Mouse (Mus musculus) heart, embryonic 16.5 days (tissue): Measurements from ENCODE around the gene Gm20388. TPM values are rescaled to one million over a fixed set of nuclear protein-coding genes. Genes with fewer than 3 reads are reported as not detected.

Experiments used
- ATAC-seq: fragments of 200-750 bp; cut with Nextera tagmentation; replicated peaks from 2 replicates; pipeline ENCODE4 v1.8.0; 2017; ENCODE audit warnings: moderate number of reproducible peaks; ENCODE audit not compliant: insufficient read depth, low FRiP score; ENCODE audit errors: extremely low read depth
- H3K27ac ChIP-seq: fragments of 300-500 bp; sonication (generic); 2 replicates; pipeline ENCODE4 v1.5.1; 2014; ENCODE audit warnings: mild to moderate bottlenecking, low read length, control low read depth, moderate library complexity
- H3K27me3 ChIP-seq: fragments of 300-500 bp; sonication (generic); 2 replicates; pipeline ENCODE4 v1.6.1; 2014; ENCODE audit warnings: low read length, mixed read lengths; ENCODE audit not compliant: control insufficient read depth, insufficient read depth
- H3K36me3 ChIP-seq: fragments of 300-500 bp; sonication (generic); 2 replicates; pipeline ENCODE4 v1.6.1; 2014; ENCODE audit not compliant: control insufficient read depth, insufficient read depth
- H3K4me1 ChIP-seq: fragments of 300-500 bp; sonication (generic); 2 replicates; pipeline ENCODE4 v1.6.1; 2014; ENCODE audit warnings: low read length, mixed read lengths; ENCODE audit not compliant: control insufficient read depth, insufficient read depth
- H3K4me2 ChIP-seq: fragments of 300-500 bp; sonication (generic); 2 replicates; pipeline ENCODE4 v1.6.1; 2014; ENCODE audit warnings: low read depth, mild to moderate bottlenecking, control low read depth, low read length
- H3K4me3 ChIP-seq: fragments of 300-500 bp; sonication (generic); 2 replicates; pipeline ENCODE4 v1.5.1; 2014; ENCODE audit warnings: mild to moderate bottlenecking, control low read depth, low read length
- H3K9ac ChIP-seq: fragments of 300-500 bp; sonication (generic); 2 replicates; pipeline ENCODE4 v1.6.1; 2014; ENCODE audit warnings: low read length, control low read depth
- H3K9me3 ChIP-seq: fragments of 300-500 bp; sonication (generic); replicated peaks from 2 replicates; pipeline ENCODE4 v1.6.1; 2016; ENCODE audit warnings: low read length; ENCODE audit not compliant: control insufficient read depth
- WGBS: fragments of 180-500 bp; shearing (Covaris S2); extraction: QIAGEN DNeasy Blood & Tissue Kit; methylation state at CpG from one replicate; pipeline ENCODE4 v1.1.7; 2014; 5-methylcytosine and 5-hydroxymethylcytosine counted together
- polyA plus RNA-seq: library from polyadenylated mRNA; unstranded; fragments of >200 nt; fragmentation: Nextera tagmentation; extraction: Ambion mirVana; gene quantifications from 2 replicates; pipeline ENCODE4 v1.2.1, GENCODE M21; 2015

Gene Gm20388
- polyA plus RNA-seq, 1 experiment from 2014 or later, result 4.5 TPM

GRCm38 (mm10) chr8:122186363-122186974 lies 2275.8 kb downstream of the Gm20388 start:
- Histone ChIP-seq H3K4me3 (no peak overlapping the region), H3K27me3 (no peaks in the 10 kb centered on the region), H3K36me3 (no peaks in the 10 kb centered on the region), H3K4me2 (no peak overlapping the region), H3K9me3 (no peaks in the 10 kb centered on the region), H3K9ac (no peak overlapping the region), H3K27ac (no peak overlapping the region), H3K4me1 (peaks cover 15% of the 10 kb centered on the region)
- no peak for ATAC-seq
- 86% methylated on average over 19 of the region's 19 CpGs for WGBS

- Histone ChIP-seq H3K9ac (no peak overlapping the region), H3K36me3 (no peaks in the 10 kb centered on the region), H3K27me3 (no peaks in the 10 kb centered on the region), H3K27ac (no peak overlapping the region), H3K4me3 (no peak overlapping the region), H3K4me2 (no peak overlapping the region), H3K9me3 (no peaks in the 10 kb centered on the region), H3K4me1 (peaks cover 12% of the 10 kb centered on the region)
- 0 out of 2 replicates have a peak, but pooled peaks have one; percentile 15 for ATAC-seq
- WGBS, result 31% methylated on average over 4 of the region's 4 CpGs
Measured at GRCm38 (mm10) chr8:122187271-122187670, 2276.6 kb downstream of the Gm20388 start.

GRCm38 (mm10) chr8:122190349-122191053 lies 2279.9 kb downstream of the Gm20388 start:
- no peak; the same call in 1 of the 2 replicates for ATAC-seq
- H3K27me3 ChIP-seq, result no peaks in the 10 kb centered on the region
- no peaks in the 10 kb centered on the region for H3K36me3 ChIP-seq
- H3K4me3 ChIP-seq, result no peak overlapping the region
- no peak overlapping the region for H3K9ac ChIP-seq
- H3K4me2 ChIP-seq, result no peak overlapping the region
- H3K4me1 ChIP-seq, result peaks cover 8% of the 10 kb centered on the region
- H3K27ac ChIP-seq, result peak overlapping the region; percentile 21; the same call in 1 of the 2 replicates
- WGBS, result 52% methylated on average over 16 of the region's 16 CpGs
- H3K9me3 ChIP-seq, result no peaks in the 10 kb centered on the region

- no peak overlapping the region for H3K9ac ChIP-seq
- H3K36me3 ChIP-seq, result no peaks in the 10 kb centered on the region
- peak overlapping the region; percentile 21; the same call in 1 of the 2 replicates for H3K27ac ChIP-seq
- no peak overlapping the region for H3K4me3 ChIP-seq
- no peaks in the 10 kb centered on the region for H3K9me3 ChIP-seq
- 63% methylated on average over 8 of the region's 8 CpGs for WGBS
- no peaks in the 10 kb centered on the region for H3K27me3 ChIP-seq
- H3K4me1 ChIP-seq, result peaks cover 8% of the 10 kb centered on the region
- no peak for ATAC-seq
- H3K4me2 ChIP-seq, result no peak overlapping the region
Measured at GRCm38 (mm10) chr8:122191054-122191376, 2280.4 kb downstream of the Gm20388 start.

GRCm38 (mm10) chr8:122192771-122193170 lies 2282.1 kb downstream of the Gm20388 start:
- Histone ChIP-seq H3K27ac (no peak overlapping the region), H3K4me2 (no peak overlapping the region), H3K27me3 (no peaks in the 10 kb centered on the region), H3K36me3 (no peaks in the 10 kb centered on the region), H3K4me3 (no peak overlapping the region), H3K9ac (no peak overlapping the region), H3K4me1 (peaks cover 8% of the 10 kb centered on the region), H3K9me3 (no peaks in the 10 kb centered on the region)
- ATAC-seq, result no peak
- WGBS, result 68% methylated on average over 5 of the region's 5 CpGs

- Histone ChIP-seq H3K36me3 (no peaks in the 10 kb centered on the region), H3K4me1 (peaks cover 8% of the 10 kb centered on the region), H3K27ac (no peak overlapping the region), H3K9me3 (no peaks in the 10 kb centered on the region), H3K4me3 (no peak overlapping the region), H3K27me3 (no peaks in the 10 kb centered on the region), H3K4me2 (no peak overlapping the region), H3K9ac (no peak overlapping the region)
- WGBS, result 74% methylated on average over 11 of the region's 11 CpGs
- ATAC-seq, result no peak
Measured at GRCm38 (mm10) chr8:122193521-122193920, 2282.9 kb downstream of the Gm20388 start.

- 43% methylated on average over 8 of the region's 8 CpGs for WGBS
- peak; percentile 50; the same call in 1 of the 2 replicates for ATAC-seq
- H3K27ac ChIP-seq, result no peak overlapping the region
- H3K36me3 ChIP-seq, result no peaks in the 10 kb centered on the region
- H3K27me3 ChIP-seq, result no peaks in the 10 kb centered on the region
- H3K9me3 ChIP-seq, result no peaks in the 10 kb centered on the region
- H3K4me2 ChIP-seq, result no peak overlapping the region
- H3K4me3 ChIP-seq, result no peak overlapping the region
- peaks cover 8% of the 10 kb centered on the region for H3K4me1 ChIP-seq
- no peak overlapping the region for H3K9ac ChIP-seq
Measured at GRCm38 (mm10) chr8:122194396-122194795, 2283.8 kb downstream of the Gm20388 start.

- no peaks in the 10 kb centered on the region for H3K9me3 ChIP-seq
- WGBS, result 61% methylated on average over 5 of the region's 5 CpGs
- peaks cover 4% of the 10 kb centered on the region; the same call in 1 of the 2 replicates for H3K4me1 ChIP-seq
- H3K9ac ChIP-seq, result no peak overlapping the region
- H3K36me3 ChIP-seq, result no peaks in the 10 kb centered on the region
- no peak overlapping the region for H3K27ac ChIP-seq
- no peaks in the 10 kb centered on the region for H3K27me3 ChIP-seq
- ATAC-seq, result no peak
- no peak overlapping the region for H3K4me2 ChIP-seq
- H3K4me3 ChIP-seq, result no peak overlapping the region
Measured at GRCm38 (mm10) chr8:122197342-122197741, 2286.7 kb downstream of the Gm20388 start.

GRCm38 (mm10) chr8:122198378-122199025 lies 2287.9 kb downstream of the Gm20388 start:
- no peaks in the 10 kb centered on the region for H3K36me3 ChIP-seq
- H3K9ac ChIP-seq, result no peak overlapping the region
- H3K27me3 ChIP-seq, result no peaks in the 10 kb centered on the region
- 72% methylated on average over 12 of the region's 12 CpGs for WGBS
- H3K4me3 ChIP-seq, result no peak overlapping the region
- no peak overlapping the region for H3K27ac ChIP-seq
- no peaks in the 10 kb centered on the region for H3K9me3 ChIP-seq
- H3K4me2 ChIP-seq, result no peak overlapping the region
- ATAC-seq, result no peak
- peaks cover 4% of the 10 kb centered on the region; the same call in 1 of the 2 replicates for H3K4me1 ChIP-seq
